Mouse (Mus musculus) G1E (cell line): Measurements from ENCODE around the gene Plekhb1. TPM values are rescaled to one million over a fixed set of nuclear protein-coding genes. Genes with fewer than 3 reads are reported as not detected.
A peak's percentile ranks its signal among the peaks of the same experiment; 100 is the strongest.

ENCODE experiments used
- ATAC-seq: 2 replicates; pipeline ENCODE4 v1.8.0; 2016; ENCODE audit warnings: mild to moderate bottlenecking; ENCODE audit not compliant: insufficient number of reproducible peaks, poor library complexity, low FRiP score, severe bottlenecking; ENCODE audit errors: extremely low read depth
- DNase-seq: peaks from one replicate; pipeline ENCODE4 v3.0.0; 2012; ENCODE audit warnings: low spot score
- H3K27me3 ChIP-seq: 2 replicates; pipeline ENCODE4 v1.6.1; 2012; ENCODE audit warnings: mild to moderate bottlenecking, low read length, inconsistent platforms; ENCODE audit not compliant: insufficient read depth
- H3K36me3 ChIP-seq: replicated peaks from 2 replicates; pipeline ENCODE3; 2012; ENCODE audit warnings: mild to moderate bottlenecking, inconsistent platforms
- H3K4me1 ChIP-seq: 2 replicates; pipeline ENCODE4 v1.6.1; 2012; ENCODE audit warnings: low read depth, low read length, inconsistent platforms, mixed read lengths; ENCODE audit not compliant: insufficient read depth
- H3K4me3 ChIP-seq: 2 replicates; pipeline ENCODE4 v1.5.1; 2012; ENCODE audit warnings: low read depth, mild to moderate bottlenecking, inconsistent platforms, low read length, moderate library complexity, mixed read lengths
- H3K9me3 ChIP-seq: replicated peaks from 2 replicates; pipeline ENCODE4 v1.6.1; 2012; ENCODE audit warnings: inconsistent platforms
- CTCF ChIP-seq: IDR thresholded peaks from 2 replicates; pipeline ENCODE4 v1.5.1; 2012; ENCODE audit warnings: low read depth, low read length, inconsistent platforms, mixed read lengths
- GATA1 ChIP-seq: IDR thresholded peaks from 2 replicates; pipeline ENCODE4 v1.6.1; 2012; ENCODE audit warnings: borderline replicate concordance, low read length, inconsistent platforms, mixed read lengths
- GATA2 ChIP-seq: IDR thresholded peaks from 2 replicates; pipeline ENCODE4 v1.6.1; 2012; ENCODE audit warnings: low read depth, low read length, inconsistent platforms, borderline replicate concordance
- POLR2AphosphoS5 ChIP-seq: IDR thresholded peaks from 2 replicates; pipeline ENCODE4 v1.6.1; 2012; ENCODE audit warnings: low read depth, low read length, inconsistent platforms; ENCODE audit not compliant: insufficient replicate concordance
- TAL1 ChIP-seq: conservative IDR thresholded peaks from 2 replicates; pipeline ENCODE4 v1.6.1; 2012; ENCODE audit warnings: low read depth, low read length, inconsistent platforms, mixed read lengths
- polyA plus RNA-seq: library from polyadenylated mRNA; stranded (reverse); fragments of >175 nt; gene quantifications from 2 replicates; pipeline ENCODE4 v1.2.3, GENCODE M21; 2012
- total RNA-seq, 2 experiments: library from RNA; stranded (forward) in 1 of 2; stranded (reverse) in 1 of 2; fragments of 200-1000 nt in 1 of 2; fragments of >200 nt in 1 of 2; fragmentation: Nextera tagmentation in 1 of 2; gene quantifications; 2 replicates each; pipeline ENCODE4 v1.2.3; 2014 to 2017

Gene Plekhb1
- total RNA-seq (2014; fragmentation: Nextera tagmentation): not detected in 2 replicates
- 0.41 TPM in 1 of 2 replicates, not detected in the other for total RNA-seq (2017)
- not detected in 2 replicates for polyA plus RNA-seq

GRCm38 (mm10) chr7:100662231-100662630 lies at the start of gene Plekhb1:
Plekhb1 (minus strand) TSS chr7:100662414.
- Histone ChIP-seq H3K4me1 (peaks cover 18% of the 10 kb centered on the region), H3K9me3 (no peaks in the 10 kb centered on the region), H3K4me3 (no peak within 1 kb of the TSS), H3K36me3 (no peaks in the 10 kb centered on the region), H3K27me3 (peaks cover 39% of the 10 kb centered on the region)
- DNase-seq (no peak), ATAC-seq (no peak)
- no peak for TF ChIP-seq CTCF
- no peak for TF ChIP-seq GATA1
- TF ChIP-seq TAL1: no peak
- no peak for TF ChIP-seq POLR2AphosphoS5
- no peak for TF ChIP-seq GATA2

- ATAC-seq: no peak
- H3K27me3 ChIP-seq: no peaks in the 10 kb centered on the region
Observed at GRCm38 (mm10) chr7:100706883-100707480, 44.8 kb upstream of the Plekhb1 start.

GRCm38 (mm10) chr7:100706143-100706841 lies 44.1 kb upstream of the Plekhb1 start, which contains the start of gene Fam168a:
Fam168a (plus strand) TSS chr7:100706635.
- peak; percentile 89 for DNase-seq
- ATAC-seq: peak; percentile 88
- Histone ChIP-seq H3K36me3 (no peaks in the 10 kb centered on the region), H3K4me1 (peaks cover 33% of the 10 kb centered on the region), H3K4me3 (peak within 1 kb of the TSS; percentile 90), H3K9me3 (no peaks in the 10 kb centered on the region), H3K27me3 (no peaks in the 10 kb centered on the region)
- no peak for TF ChIP-seq CTCF
- no peak for TF ChIP-seq GATA1
- no peak for TF ChIP-seq TAL1
- no peak for TF ChIP-seq GATA2
- TF ChIP-seq POLR2AphosphoS5: no peak

More at GRCm38 (mm10) chr7:100706883-100707480, 44.8 kb upstream of the Plekhb1 start:
- no peaks in the 10 kb centered on the region for H3K9me3 ChIP-seq
- peak overlapping the region; percentile 90 for H3K4me3 ChIP-seq
- H3K36me3 ChIP-seq: no peaks in the 10 kb centered on the region
- DNase-seq: peak; percentile 38
- no peak for TF ChIP-seq CTCF
- TF ChIP-seq GATA2: no peak
- no peak for TF ChIP-seq TAL1
- TF ChIP-seq GATA1: no peak
- TF ChIP-seq POLR2AphosphoS5: no peak
- H3K4me1 ChIP-seq: peaks cover 33% of the 10 kb centered on the region

GRCm38 (mm10) chr7:100699771-100700770 lies 37.9 kb upstream of the Plekhb1 start:
- H3K4me1 ChIP-seq: peaks cover 10% of the 10 kb centered on the region
- DNase-seq: no peak
- no peaks in the 10 kb centered on the region for H3K27me3 ChIP-seq
- no peak for ATAC-seq
- TF ChIP-seq TAL1 (no peak), GATA2 (no peak), CTCF (no peak), POLR2AphosphoS5 (no peak), GATA1 (no peak)
- H3K4me3 ChIP-seq: no peak overlapping the region
- no peaks in the 10 kb centered on the region for H3K9me3 ChIP-seq
- H3K36me3 ChIP-seq: no peaks in the 10 kb centered on the region

- DNase-seq (no peak), ATAC-seq (no peak)
- H3K36me3 ChIP-seq: no peaks in the 10 kb centered on the region
- H3K4me1 ChIP-seq: peaks cover 8% of the 10 kb centered on the region
- H3K4me3 ChIP-seq: no peak overlapping the region
- H3K9me3 ChIP-seq: no peaks in the 10 kb centered on the region
- H3K27me3 ChIP-seq: no peaks in the 10 kb centered on the region
- TF ChIP-seq CTCF: no peak
- no peak for TF ChIP-seq POLR2AphosphoS5
- no peak for TF ChIP-seq GATA1
- TF ChIP-seq GATA2: no peak
- no peak for TF ChIP-seq TAL1
Observed at GRCm38 (mm10) chr7:100693199-100693598, 31.0 kb upstream of the Plekhb1 start.

GRCm38 (mm10) chr7:100688471-100688870 lies 26.3 kb upstream of the Plekhb1 start:
- Histone ChIP-seq H3K4me1 (peaks cover 35% of the 10 kb centered on the region), H3K4me3 (no peak overlapping the region), H3K36me3 (peaks cover 2% of the 10 kb centered on the region), H3K27me3 (no peaks in the 10 kb centered on the region), H3K9me3 (no peaks in the 10 kb centered on the region)
- no peak for TF ChIP-seq GATA2
- no peak for TF ChIP-seq CTCF
- no peak for TF ChIP-seq GATA1
- TF ChIP-seq TAL1: no peak
- no peak for TF ChIP-seq POLR2AphosphoS5
- no peak for ATAC-seq
- no peak for DNase-seq
